Mouse (Mus musculus): ENCODE measurements around the gene Shank3.

DNA sequence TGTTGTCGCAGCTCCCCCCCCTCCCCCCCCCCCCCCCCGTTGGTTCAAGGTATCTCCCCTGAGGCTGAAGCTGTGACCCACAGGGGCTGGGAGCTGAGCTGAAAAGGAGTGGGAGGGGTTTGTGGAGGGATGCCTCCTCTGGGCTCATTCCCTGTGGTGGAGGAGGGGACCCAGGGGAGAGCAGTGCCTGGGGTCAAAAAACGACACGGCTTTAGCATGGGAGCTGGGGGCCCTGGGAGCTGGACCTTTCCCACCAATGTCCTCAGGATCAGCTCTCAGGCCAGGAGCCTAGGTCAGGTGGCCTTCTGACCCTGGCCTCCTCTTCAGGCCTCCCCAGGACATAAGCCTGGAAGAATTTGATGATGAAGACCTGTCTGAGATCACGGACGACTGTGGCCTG lies 44.6 kb upstream of the Shank3 start:
- TF ChIP-seq CTCF (IDR thresholded peaks at IDR 0.05; ENCODE audit: borderline replicate concordance, control insufficient read depth, extremely low read depth, insufficient read depth, low read length, poor library complexity) (no peak), POLR2A (IDR thresholded peaks at IDR 0.05; ENCODE audit: control insufficient read depth, extremely low read depth, insufficient read depth, low read length, poor library complexity) (no peak)
